Mouse (Mus musculus) liver, postnatal 0 days (tissue): ENCODE data around the gene Cep95.
"Not testable (repeated sequence)": the region's sequence is repeated elsewhere in the genome, so short reads cannot be mapped to it uniquely, and the experiment has no call there.

Experiments
- CTCF ChIP-seq: sonication (generic); IDR thresholded peaks from 2 replicates; pipeline ENCODE4 v1.5.1; 2016; ENCODE audit warnings: antibody characterized with exemption, low read depth
- EP300 ChIP-seq: IDR thresholded peaks from 2 replicates; pipeline ENCODE4 v1.6.1; 2016; ENCODE audit warnings: antibody characterized with exemption, low read depth, mild to moderate bottlenecking

DNA sequence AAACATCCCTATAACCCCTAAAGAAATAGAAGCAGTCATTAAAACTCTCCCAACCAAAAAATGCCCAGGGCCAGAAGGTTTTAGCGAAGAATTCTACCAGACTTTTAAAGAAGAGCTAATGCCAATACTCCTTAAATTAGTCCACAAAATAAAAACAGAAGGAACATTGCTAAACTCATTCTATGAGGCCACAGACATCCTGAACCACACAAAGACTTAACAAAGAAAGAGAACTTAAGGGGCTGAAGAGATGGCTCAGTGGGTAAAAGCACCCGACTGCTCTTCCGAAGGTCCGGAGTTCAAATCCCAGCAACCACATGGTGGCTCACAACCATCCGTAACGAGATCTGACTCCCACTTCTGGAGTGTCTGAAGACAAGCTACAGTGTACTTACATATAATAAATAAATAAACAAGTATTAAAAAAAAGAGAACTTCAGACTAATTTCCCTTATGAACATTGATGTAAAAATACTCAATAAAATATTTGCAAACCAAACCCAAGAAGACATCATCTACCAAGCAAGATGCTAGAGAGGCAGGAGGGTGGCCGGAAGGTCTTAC, 39.4 kb upstream of the Cep95 start:
- not testable (repeated sequence) for TF ChIP-seq CTCF, EP300
